Mouse (Mus musculus) ES-Bruce4 (cell line): ENCODE results near the gene Rufy1.

ENCODE experiments used
- CTCF ChIP-seq: IDR thresholded peaks from one replicate; pipeline ENCODE4 v1.8.1; 2011; ENCODE audit warnings: low read depth, low read length
- EP300 ChIP-seq: IDR thresholded peaks from 2 replicates; pipeline ENCODE4 v1.6.1; 2011; ENCODE audit warnings: low read depth, low read length; ENCODE audit not compliant: insufficient read depth
- POLR2A ChIP-seq: IDR thresholded peaks from one replicate; pipeline ENCODE4 v1.8.1; 2011; ENCODE audit warnings: low read length; ENCODE audit not compliant: insufficient read depth

GRCm38 (mm10) chr11:50432896-50433295 is 2.0 kb upstream of the Rufy1 start:
- TF ChIP-seq CTCF (no peak), POLR2A (no peak), EP300 (no peak)
